Mouse (Mus musculus): ENCODE results near the gene Igsf3. TPM values are rescaled to one million over a fixed set of nuclear protein-coding genes. Genes with fewer than 3 reads are reported as not detected.

The Igsf3 gene
- polyA plus RNA-seq, 1 experiment from 2014 or later = 24.1 TPM

- H3K9me3 ChIP-seq (ENCODE audit: low read depth, low read length) = no peaks in the 10 kb centered on the region
- H3K36me3 ChIP-seq (ENCODE audit: insufficient read depth) = no peaks in the 10 kb centered on the region
- 72% methylated on average over 3 of the region's 3 CpGs for WGBS
- ATAC-seq (ENCODE audit: insufficient read depth) (no peak), DNase-seq (no peak)
- H3K27ac ChIP-seq (ENCODE audit: low read depth) = peak overlapping the region; percentile 87; the same call in 1 of the 2 replicates
- no peak for TF ChIP-seq CTCF (IDR thresholded peaks at IDR 0.05; ENCODE audit: low read depth)
- H3K4me1 ChIP-seq (ENCODE audit: insufficient read depth) = peaks cover 69% of the 10 kb centered on the region
- H3K27me3 ChIP-seq (ENCODE audit: insufficient read depth, low read length) = no peaks in the 10 kb centered on the region
- H3K9ac ChIP-seq = no peak overlapping the region
- H3K4me2 ChIP-seq = no peak overlapping the region
- no peak overlapping the region for H3K4me3 ChIP-seq (ENCODE audit: low read depth, low read length)
These were observed 19.2 kb downstream of the Igsf3 start for GRCm38 (mm10) chr3:101396061-101396460.

GRCm38 (mm10) chr3:101396726-101397263 is 19.9 kb downstream of the Igsf3 start:
- no peak overlapping the region for H3K4me3 ChIP-seq (ENCODE audit: low read depth, low read length)
- no peaks in the 10 kb centered on the region for H3K9me3 ChIP-seq (ENCODE audit: low read depth, low read length)
- H3K36me3 ChIP-seq (ENCODE audit: insufficient read depth) = no peaks in the 10 kb centered on the region
- TF ChIP-seq CTCF (IDR thresholded peaks at IDR 0.05; ENCODE audit: low read depth) = no peak
- peaks cover 69% of the 10 kb centered on the region for H3K4me1 ChIP-seq (ENCODE audit: insufficient read depth)
- ATAC-seq (ENCODE audit: insufficient read depth) = no peak
- DNase-seq = no peak
- H3K27me3 ChIP-seq (ENCODE audit: insufficient read depth, low read length) = no peaks in the 10 kb centered on the region
- H3K27ac ChIP-seq (ENCODE audit: low read depth) = no peak overlapping the region
- H3K9ac ChIP-seq = no peak overlapping the region
- H3K4me2 ChIP-seq = no peak overlapping the region
- WGBS = 40% methylated on average over 13 of the region's 13 CpGs

- no peak overlapping the region for H3K4me3 ChIP-seq (ENCODE audit: low read depth, low read length)
- H3K4me2 ChIP-seq = no peak overlapping the region
- ATAC-seq (ENCODE audit: insufficient read depth) (no peak), DNase-seq (no peak)
- H3K27me3 ChIP-seq (ENCODE audit: insufficient read depth, low read length) = no peaks in the 10 kb centered on the region
- no peak overlapping the region for H3K9ac ChIP-seq
- no peak for TF ChIP-seq CTCF (IDR thresholded peaks at IDR 0.05; ENCODE audit: low read depth)
- 76% methylated on average over 4 of the region's 4 CpGs for WGBS
- H3K27ac ChIP-seq (ENCODE audit: low read depth) = peak overlapping the region; percentile 82; the same call in 1 of the 2 replicates
- no peaks in the 10 kb centered on the region for H3K9me3 ChIP-seq (ENCODE audit: low read depth, low read length)
- H3K4me1 ChIP-seq (ENCODE audit: insufficient read depth) = peaks cover 67% of the 10 kb centered on the region
- no peaks in the 10 kb centered on the region for H3K36me3 ChIP-seq (ENCODE audit: insufficient read depth)
These were observed 20.5 kb downstream of the Igsf3 start for GRCm38 (mm10) chr3:101397422-101397821.

GRCm38 (mm10) chr3:101398071-101398786 is 21.3 kb downstream of the Igsf3 start:
- H3K27me3 ChIP-seq (ENCODE audit: insufficient read depth, low read length) = no peaks in the 10 kb centered on the region
- H3K4me3 ChIP-seq (ENCODE audit: low read depth, low read length) = no peak overlapping the region
- no peaks in the 10 kb centered on the region for H3K9me3 ChIP-seq (ENCODE audit: low read depth, low read length)
- 40% methylated on average over 12 of the region's 12 CpGs for WGBS
- no peaks in the 10 kb centered on the region for H3K36me3 ChIP-seq (ENCODE audit: insufficient read depth)
- TF ChIP-seq CTCF (IDR thresholded peaks at IDR 0.05; ENCODE audit: low read depth) = no peak
- peak overlapping the region; percentile 82 for H3K27ac ChIP-seq (ENCODE audit: low read depth)
- H3K4me2 ChIP-seq = no peak overlapping the region
- H3K4me1 ChIP-seq (ENCODE audit: insufficient read depth) = peaks cover 60% of the 10 kb centered on the region
- H3K9ac ChIP-seq = no peak overlapping the region; the same call in 1 of the 2 replicates
- peak; percentile 76 for DNase-seq
- ATAC-seq (ENCODE audit: insufficient read depth) = peak; percentile 29; the same call in 1 of the 2 replicates

GRCm38 (mm10) chr3:101398877-101399276 is 22.0 kb downstream of the Igsf3 start:
- Histone ChIP-seq H3K4me1 (ENCODE audit: insufficient read depth) (peaks cover 59% of the 10 kb centered on the region), H3K27me3 (ENCODE audit: insufficient read depth, low read length) (no peaks in the 10 kb centered on the region), H3K27ac (ENCODE audit: low read depth) (peak overlapping the region; percentile 82), H3K36me3 (ENCODE audit: insufficient read depth) (no peaks in the 10 kb centered on the region), H3K9me3 (ENCODE audit: low read depth, low read length) (no peaks in the 10 kb centered on the region), H3K9ac (no peak overlapping the region; the same call in 1 of the 2 replicates), H3K4me3 (ENCODE audit: low read depth, low read length) (no peak overlapping the region), H3K4me2 (no peak overlapping the region)
- ATAC-seq (ENCODE audit: insufficient read depth) (no peak), DNase-seq (no peak)
- 66% methylated on average over 2 of the region's 2 CpGs for WGBS
- TF ChIP-seq CTCF (IDR thresholded peaks at IDR 0.05; ENCODE audit: low read depth) = no peak

- Histone ChIP-seq H3K4me3 (ENCODE audit: low read depth, low read length) (no peak overlapping the region), H3K36me3 (ENCODE audit: insufficient read depth) (no peaks in the 10 kb centered on the region), H3K27me3 (ENCODE audit: insufficient read depth, low read length) (no peaks in the 10 kb centered on the region), H3K4me1 (ENCODE audit: insufficient read depth) (peaks cover 58% of the 10 kb centered on the region), H3K4me2 (no peak overlapping the region), H3K9ac (no peak overlapping the region), H3K27ac (ENCODE audit: low read depth) (no peak overlapping the region), H3K9me3 (ENCODE audit: low read depth, low read length) (no peaks in the 10 kb centered on the region)
- no peak for DNase-seq
- ATAC-seq (ENCODE audit: insufficient read depth) = no peak
- TF ChIP-seq CTCF (IDR thresholded peaks at IDR 0.05; ENCODE audit: low read depth) = no peak
- 15% methylated on average over 5 of the region's 5 CpGs for WGBS
These were observed 24.6 kb downstream of the Igsf3 start for GRCm38 (mm10) chr3:101401501-101401900.

- peaks cover 52% of the 10 kb centered on the region for H3K4me1 ChIP-seq (ENCODE audit: insufficient read depth)
- WGBS = 43% methylated on average over 13 of the region's 13 CpGs
- ATAC-seq (ENCODE audit: insufficient read depth) (peak; percentile 48), DNase-seq (peak; percentile 47)
- H3K4me2 ChIP-seq = peak overlapping the region; percentile 30
- TF ChIP-seq CTCF (IDR thresholded peaks at IDR 0.05; ENCODE audit: low read depth) = no peak
- H3K36me3 ChIP-seq (ENCODE audit: insufficient read depth) = no peaks in the 10 kb centered on the region
- H3K9ac ChIP-seq = no peak overlapping the region
- peak overlapping the region; percentile 80 for H3K27ac ChIP-seq (ENCODE audit: low read depth)
- no peak overlapping the region for H3K4me3 ChIP-seq (ENCODE audit: low read depth, low read length)
- no peaks in the 10 kb centered on the region for H3K9me3 ChIP-seq (ENCODE audit: low read depth, low read length)
- H3K27me3 ChIP-seq (ENCODE audit: insufficient read depth, low read length) = no peaks in the 10 kb centered on the region
These were observed 27.9 kb downstream of the Igsf3 start for GRCm38 (mm10) chr3:101404620-101405415.
